Mouse (Mus musculus): ENCODE measurements around the gene Xylb. TPM values are rescaled to one million over a fixed set of nuclear protein-coding genes. Genes with fewer than 3 reads are reported as not detected.
A peak's percentile ranks its signal among the peaks of the same experiment; 100 is the strongest.

Gene Xylb
- 6.6 and 6.7 TPM in 2 replicates for polyA plus RNA-seq (2016; fragmentation: Nextera tagmentation; extraction: Ambion mirVana)

GRCm38 (mm10) chr9:119357331-119358057, at the start of gene Xylb:
Xylb (plus strand) TSS chr9:119357381.
- no peak within 1 kb of the TSS for H3K27ac ChIP-seq
- WGBS = 3% methylated on average over 64 of the region's 65 CpGs
- H3K4me3 ChIP-seq = peak within 1 kb of the TSS; percentile 62
- H3K4me2 ChIP-seq (replicated peaks) = peak within 1 kb of the TSS; percentile 90
- peak within 1 kb of the TSS; percentile 79 for H3K9ac ChIP-seq
- peak; percentile 79 for ATAC-seq (ENCODE audit: insufficient number of reproducible peaks, insufficient read depth, low FRiP score, low TSS enrichment)
- no peaks in the 10 kb centered on the region for H3K9me3 ChIP-seq
- no peaks in the 10 kb centered on the region for H3K36me3 ChIP-seq
- no peaks in the 10 kb centered on the region for H3K27me3 ChIP-seq
- no peaks in the 10 kb centered on the region for H3K4me1 ChIP-seq

GRCm38 (mm10) chr9:119309067-119309466, 48.1 kb upstream of the Xylb start:
- no peak overlapping the region for H3K4me3 ChIP-seq
- no peak overlapping the region for H3K9ac ChIP-seq
- 95% methylated on average over 1 of the region's 1 CpGs for WGBS

DNA sequence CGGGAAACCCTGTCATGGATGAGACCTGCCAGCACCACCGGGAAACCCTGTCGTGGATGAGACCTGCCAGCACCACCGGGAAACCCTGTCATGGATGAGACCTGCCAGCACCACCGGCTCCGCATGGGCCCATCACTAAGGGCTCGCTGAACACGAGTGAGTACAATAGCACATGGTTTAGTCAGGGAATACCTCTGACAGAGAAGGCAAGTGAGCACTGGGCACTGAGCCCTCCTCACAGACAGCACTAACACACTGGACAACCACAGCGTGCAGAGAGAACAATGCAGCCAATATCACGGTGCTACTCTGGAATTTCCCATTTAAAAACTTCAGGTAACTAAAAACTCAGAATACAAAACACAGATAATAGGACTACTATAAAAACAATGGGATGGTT, 44.1 kb upstream of the Xylb start:
- 96% methylated on average over 10 of the region's 10 CpGs for WGBS
- Histone ChIP-seq H3K9me3 (no peaks in the 10 kb centered on the region), H3K4me3 (no peak overlapping the region), H3K27ac (no peak overlapping the region), H3K27me3 (no peaks in the 10 kb centered on the region), H3K9ac (no peak overlapping the region), H3K4me1 (no peaks in the 10 kb centered on the region), H3K4me2 (replicated peaks) (no peak overlapping the region), H3K36me3 (no peaks in the 10 kb centered on the region)
- no peak for ATAC-seq (ENCODE audit: insufficient number of reproducible peaks, insufficient read depth, low FRiP score, low TSS enrichment)

More at GRCm38 (mm10) chr9:119309067-119309466, 48.1 kb upstream of the Xylb start:
- no peak for ATAC-seq (ENCODE audit: insufficient number of reproducible peaks, insufficient read depth, low FRiP score, low TSS enrichment)
- Histone ChIP-seq H3K27ac (no peak overlapping the region), H3K4me1 (no peaks in the 10 kb centered on the region), H3K27me3 (no peaks in the 10 kb centered on the region), H3K4me2 (replicated peaks) (no peak overlapping the region), H3K9me3 (no peaks in the 10 kb centered on the region), H3K36me3 (no peaks in the 10 kb centered on the region)

DNA sequence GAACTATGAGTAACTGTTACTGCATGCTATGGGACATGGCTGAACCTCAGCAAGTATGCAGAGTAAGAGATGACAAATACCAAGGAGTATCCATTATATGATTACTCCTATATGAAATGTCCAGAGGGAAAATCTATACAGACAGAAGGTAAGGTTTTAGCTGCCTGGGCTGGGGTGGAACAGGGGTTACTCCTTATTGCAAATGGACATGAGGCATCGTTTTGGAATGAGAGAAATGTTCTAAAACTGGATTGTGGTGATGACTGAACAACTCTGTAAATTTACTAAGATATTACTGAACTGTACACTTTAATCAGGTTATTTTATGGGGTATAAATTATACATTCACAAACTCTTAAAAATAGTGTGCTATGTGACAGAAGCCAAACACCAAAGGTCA, 38.3 kb upstream of the Xylb start:
- peaks cover 8% of the 10 kb centered on the region; the same call in 1 of the 2 replicates for H3K4me1 ChIP-seq
- no peak overlapping the region for H3K9ac ChIP-seq
- no peak overlapping the region for H3K4me3 ChIP-seq
- ATAC-seq (ENCODE audit: insufficient number of reproducible peaks, insufficient read depth, low FRiP score, low TSS enrichment) = no peak
- no peaks in the 10 kb centered on the region for H3K9me3 ChIP-seq
- WGBS = 95% methylated on average over 1 of the region's 1 CpGs
- H3K36me3 ChIP-seq = no peaks in the 10 kb centered on the region
- no peak overlapping the region for H3K27ac ChIP-seq
- no peak overlapping the region for H3K4me2 ChIP-seq (replicated peaks)
- H3K27me3 ChIP-seq = no peaks in the 10 kb centered on the region

DNA sequence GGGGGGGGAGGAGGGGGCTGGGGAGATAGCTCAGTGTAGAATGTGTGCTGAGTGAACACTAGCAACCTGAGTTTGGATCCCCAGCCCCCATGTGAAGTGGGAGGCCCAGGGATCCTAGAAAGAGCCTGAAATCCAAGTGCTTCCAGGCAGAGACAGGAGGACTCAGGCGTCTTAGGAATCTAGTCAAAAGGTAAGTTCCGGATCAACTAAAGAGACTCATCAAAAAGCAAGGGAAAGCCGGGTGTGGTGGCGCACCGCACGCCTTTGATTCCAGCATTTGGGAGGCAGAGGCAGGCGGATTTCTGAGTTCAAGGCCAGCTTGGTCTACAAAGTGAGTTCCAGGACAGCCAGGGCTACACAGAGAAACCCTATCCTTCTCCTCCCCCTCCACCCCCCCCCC, 36.7 kb upstream of the Xylb start:
- Histone ChIP-seq H3K4me1 (peaks cover 8% of the 10 kb centered on the region; the same call in 1 of the 2 replicates), H3K27ac (no peak overlapping the region), H3K9ac (no peak overlapping the region), H3K4me2 (replicated peaks) (peak overlapping the region; percentile 84), H3K4me3 (no peak overlapping the region), H3K27me3 (no peaks in the 10 kb centered on the region), H3K9me3 (no peaks in the 10 kb centered on the region), H3K36me3 (no peaks in the 10 kb centered on the region)
- 83% methylated on average over 7 of the region's 7 CpGs for WGBS
- ATAC-seq (ENCODE audit: insufficient number of reproducible peaks, insufficient read depth, low FRiP score, low TSS enrichment) = no peak

DNA sequence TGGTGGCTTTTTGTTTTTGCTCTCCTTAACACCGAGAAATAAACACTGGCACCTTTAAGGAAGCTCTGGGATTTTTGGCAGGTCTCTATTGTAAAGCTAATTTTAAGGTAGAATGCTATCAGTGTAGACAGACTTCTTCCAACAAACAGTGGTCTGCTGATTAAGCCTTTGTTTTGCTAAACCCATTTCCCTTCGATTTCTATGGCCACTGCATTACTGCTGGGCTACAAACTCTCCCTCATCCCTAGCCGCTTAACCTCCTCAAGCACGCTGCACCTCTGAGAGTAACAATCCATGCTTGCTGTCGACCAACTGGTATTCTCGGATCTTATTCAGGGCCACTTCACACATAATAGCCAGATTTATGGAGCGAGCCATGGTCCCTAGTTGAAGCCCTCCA, 36.2 kb upstream of the Xylb start:
- no peaks in the 10 kb centered on the region for H3K9me3 ChIP-seq
- H3K4me1 ChIP-seq = peaks cover 8% of the 10 kb centered on the region; the same call in 1 of the 2 replicates
- H3K4me2 ChIP-seq (replicated peaks) = peak overlapping the region; percentile 84
- WGBS = 12% methylated on average over 7 of the region's 7 CpGs
- no peaks in the 10 kb centered on the region for H3K36me3 ChIP-seq
- no peaks in the 10 kb centered on the region for H3K27me3 ChIP-seq
- no peak for ATAC-seq (ENCODE audit: insufficient number of reproducible peaks, insufficient read depth, low FRiP score, low TSS enrichment)
- H3K9ac ChIP-seq = peak overlapping the region; percentile 83
- peak overlapping the region; percentile 93 for H3K4me3 ChIP-seq
- no peak overlapping the region for H3K27ac ChIP-seq

GRCm38 (mm10) chr9:119321392-119322229, 35.6 kb upstream of the Xylb start:
- H3K9me3 ChIP-seq = no peaks in the 10 kb centered on the region

DNA sequence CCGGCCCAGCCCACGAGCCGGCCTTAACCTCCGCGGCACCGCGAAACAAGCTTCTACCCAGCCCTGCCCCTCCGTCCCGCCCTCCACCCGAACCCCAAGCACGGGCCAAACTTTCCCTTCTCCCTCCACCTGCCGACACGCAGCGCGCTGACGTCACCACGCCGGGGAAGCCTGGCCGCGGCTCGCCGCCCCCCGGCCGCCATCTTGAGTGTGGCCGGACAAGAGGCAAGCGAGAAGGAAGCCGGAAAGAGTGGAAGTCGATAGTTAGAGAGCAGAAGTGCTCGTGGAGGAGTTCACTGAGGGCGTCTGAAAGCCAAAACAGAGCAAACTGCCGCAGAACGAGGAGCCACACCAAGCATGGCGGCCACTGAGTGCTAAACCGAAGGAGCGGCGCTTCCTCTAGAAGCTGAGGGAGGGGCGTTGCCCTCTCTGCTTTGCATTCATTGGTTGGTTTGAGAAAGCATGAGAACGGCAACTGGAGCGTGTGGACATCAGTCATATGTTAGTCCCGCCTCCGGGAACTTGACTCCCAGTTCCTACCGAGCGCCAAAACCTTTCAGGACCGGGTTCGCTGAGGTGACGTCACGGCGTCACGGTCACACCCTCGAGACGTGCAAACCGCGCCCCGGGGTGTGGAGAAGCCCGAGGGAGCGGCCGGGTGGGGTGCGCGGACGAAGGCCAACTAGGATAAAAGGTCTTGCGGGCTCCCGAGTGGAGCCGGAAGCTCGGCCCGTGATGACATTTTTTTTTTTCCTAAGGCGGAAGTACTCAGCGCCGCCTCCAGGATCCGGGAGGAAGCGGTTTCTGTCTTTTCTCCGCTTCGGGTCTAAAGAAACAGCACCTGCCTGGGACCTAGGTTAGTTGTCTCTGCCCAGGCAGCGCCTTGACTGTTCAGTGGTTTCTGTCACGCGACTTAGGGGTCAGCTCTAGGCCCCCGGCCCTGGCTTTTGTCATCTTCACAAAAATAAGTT, 34.6 kb upstream of the Xylb start, which contains the start of gene Oxsr1:
Oxsr1 (minus strand) TSS at position 139 of the 971 bp plus-strand sequence.
- H3K27me3 ChIP-seq = no peaks in the 10 kb centered on the region
- peak within 1 kb of the TSS; percentile 84 for H3K4me2 ChIP-seq (replicated peaks)
- WGBS = under 1% methylated on average over 72 of the region's 76 CpGs
- peak within 1 kb of the TSS; percentile 84 for H3K27ac ChIP-seq
- H3K4me3 ChIP-seq = peak within 1 kb of the TSS; percentile 93
- H3K36me3 ChIP-seq = no peaks in the 10 kb centered on the region
- no peaks in the 10 kb centered on the region for H3K9me3 ChIP-seq
- peak; percentile 95 for ATAC-seq (ENCODE audit: insufficient number of reproducible peaks, insufficient read depth, low FRiP score, low TSS enrichment)
- H3K9ac ChIP-seq = peak within 1 kb of the TSS; percentile 83
- peaks cover 8% of the 10 kb centered on the region; the same call in 1 of the 2 replicates for H3K4me1 ChIP-seq

More at GRCm38 (mm10) chr9:119321392-119322229, 35.6 kb upstream of the Xylb start:
- WGBS = under 1% methylated on average over 59 of the region's 59 CpGs
- Histone ChIP-seq H3K4me3 (peak overlapping the region; percentile 93), H3K27me3 (no peaks in the 10 kb centered on the region), H3K27ac (peak overlapping the region; percentile 65), H3K4me1 (peaks cover 8% of the 10 kb centered on the region; the same call in 1 of the 2 replicates), H3K9ac (peak overlapping the region; percentile 83), H3K4me2 (replicated peaks) (peak overlapping the region; percentile 84), H3K36me3 (no peaks in the 10 kb centered on the region)
- ATAC-seq (ENCODE audit: insufficient number of reproducible peaks, insufficient read depth, low FRiP score, low TSS enrichment) = peak; percentile 58

- peaks cover 8% of the 10 kb centered on the region; the same call in 1 of the 2 replicates for H3K4me1 ChIP-seq
- H3K9me3 ChIP-seq = no peaks in the 10 kb centered on the region
- peak overlapping the region; percentile 81 for H3K4me2 ChIP-seq (replicated peaks)
- H3K27ac ChIP-seq = peak overlapping the region; percentile 84
- H3K36me3 ChIP-seq = no peaks in the 10 kb centered on the region
- 8% methylated on average over 9 of the region's 9 CpGs for WGBS
- no peaks in the 10 kb centered on the region for H3K27me3 ChIP-seq
- ATAC-seq (ENCODE audit: insufficient number of reproducible peaks, insufficient read depth, low FRiP score, low TSS enrichment) = no peak
- peak overlapping the region; percentile 93 for H3K4me3 ChIP-seq
- peak overlapping the region; percentile 50; the same call in 1 of the 2 replicates for H3K9ac ChIP-seq
Observed at GRCm38 (mm10) chr9:119323260-119323645, 33.9 kb upstream of the Xylb start.

- H3K9me3 ChIP-seq = no peaks in the 10 kb centered on the region
- H3K9ac ChIP-seq = no peak overlapping the region
- H3K27ac ChIP-seq = no peak overlapping the region
- WGBS = 89% methylated on average over 1 of the region's 1 CpGs
- H3K27me3 ChIP-seq = no peaks in the 10 kb centered on the region
- no peak for ATAC-seq (ENCODE audit: insufficient number of reproducible peaks, insufficient read depth, low FRiP score, low TSS enrichment)
- H3K4me3 ChIP-seq = no peak overlapping the region
- peaks cover 8% of the 10 kb centered on the region; the same call in 1 of the 2 replicates for H3K4me1 ChIP-seq
- no peak overlapping the region for H3K4me2 ChIP-seq (replicated peaks)
- H3K36me3 ChIP-seq = no peaks in the 10 kb centered on the region
Observed at GRCm38 (mm10) chr9:119324130-119324529, 33.1 kb upstream of the Xylb start.

DNA sequence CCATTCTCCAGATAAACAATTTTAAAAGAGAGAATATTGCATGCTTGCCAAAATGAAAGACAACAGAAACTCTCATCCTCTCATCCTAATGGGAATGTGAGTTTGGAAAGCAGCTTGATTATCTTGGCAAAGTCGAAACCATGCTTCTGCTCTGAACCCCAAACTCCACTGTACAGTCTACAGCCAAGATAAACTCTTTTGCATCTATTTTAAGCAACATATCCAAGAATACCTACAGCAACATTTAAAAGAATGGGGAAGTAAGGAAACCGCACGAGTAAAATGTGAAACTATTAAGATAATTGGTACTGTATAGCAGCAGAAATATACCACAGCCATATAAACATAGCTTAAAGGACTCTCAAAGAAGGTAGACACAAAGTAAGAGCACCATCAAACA, 28.7 kb upstream of the Xylb start:
- 82% methylated on average over 3 of the region's 3 CpGs for WGBS
- Histone ChIP-seq H3K36me3 (no peaks in the 10 kb centered on the region), H3K4me3 (no peak overlapping the region), H3K4me1 (no peaks in the 10 kb centered on the region), H3K27me3 (no peaks in the 10 kb centered on the region), H3K9ac (no peak overlapping the region), H3K4me2 (replicated peaks) (no peak overlapping the region), H3K9me3 (no peaks in the 10 kb centered on the region), H3K27ac (no peak overlapping the region)
- no peak for ATAC-seq (ENCODE audit: insufficient number of reproducible peaks, insufficient read depth, low FRiP score, low TSS enrichment)

Measured in embryonic facial prominence, embryonic 12.5 days (tissue).